Mouse (Mus musculus) lung, embryonic 16.5 days (tissue): ENCODE measurements around the gene Chpf. TPM values are rescaled to one million over a fixed set of nuclear protein-coding genes. Genes with fewer than 3 reads are reported as not detected.

Experiments
- ATAC-seq: fragments of 200-750 bp; cut with Nextera tagmentation; 2 replicates; pipeline ENCODE4 v1.8.0; 2017; ENCODE audit warnings: low read depth, mild to moderate bottlenecking, moderate library complexity
- H3K27ac ChIP-seq: fragments of 300-500 bp; sonication (generic); 2 replicates; pipeline ENCODE4 v1.5.1; 2014; ENCODE audit warnings: mild to moderate bottlenecking, control low read depth, low read length
- H3K27me3 ChIP-seq: fragments of 300-500 bp; sonication (generic); 2 replicates; pipeline ENCODE4 v1.6.1; 2014; ENCODE audit warnings: low read depth, low read length, mixed read lengths; ENCODE audit not compliant: control insufficient read depth, insufficient read depth
- H3K36me3 ChIP-seq: fragments of 300-500 bp; sonication (generic); 2 replicates; pipeline ENCODE4 v1.6.1; 2014; ENCODE audit warnings: low read length; ENCODE audit not compliant: control insufficient read depth, insufficient read depth
- H3K4me1 ChIP-seq: fragments of 300-500 bp; sonication (generic); replicated peaks from 2 replicates; pipeline ENCODE4 v1.6.1; 2014; ENCODE audit warnings: low read length, mixed read lengths; ENCODE audit not compliant: control insufficient read depth, insufficient read depth
- H3K4me2 ChIP-seq: fragments of 300-500 bp; sonication (generic); 2 replicates; pipeline ENCODE4 v1.6.1; 2014; ENCODE audit warnings: low read depth, low read length, control low read depth
- H3K4me3 ChIP-seq: fragments of 300-500 bp; sonication (generic); 2 replicates; pipeline ENCODE4 v1.5.1; 2014; ENCODE audit warnings: mild to moderate bottlenecking, low read length, control low read depth
- H3K9ac ChIP-seq: fragments of 300-500 bp; sonication (generic); 2 replicates; pipeline ENCODE4 v1.6.1; 2014; ENCODE audit warnings: low read length, control low read depth
- H3K9me3 ChIP-seq: fragments of 300-500 bp; sonication (generic); 2 replicates; pipeline ENCODE4 v1.6.1; 2016; ENCODE audit warnings: low read length; ENCODE audit not compliant: control insufficient read depth
- WGBS: fragments of 180-500 bp; shearing (Covaris S2); extraction: QIAGEN DNeasy Blood & Tissue Kit; methylation state at CpG from one replicate; pipeline ENCODE4 v1.1.7; 2014; 5-methylcytosine and 5-hydroxymethylcytosine counted together
- polyA plus RNA-seq: library from polyadenylated mRNA; unstranded; fragments of >200 nt; fragmentation: Nextera tagmentation; extraction: Ambion mirVana; gene quantifications from 2 replicates; pipeline ENCODE4 v1.2.1, GENCODE M21; 2015

Chpf gene
- 22.9 and 25.2 TPM in 2 replicates for polyA plus RNA-seq

DNA sequence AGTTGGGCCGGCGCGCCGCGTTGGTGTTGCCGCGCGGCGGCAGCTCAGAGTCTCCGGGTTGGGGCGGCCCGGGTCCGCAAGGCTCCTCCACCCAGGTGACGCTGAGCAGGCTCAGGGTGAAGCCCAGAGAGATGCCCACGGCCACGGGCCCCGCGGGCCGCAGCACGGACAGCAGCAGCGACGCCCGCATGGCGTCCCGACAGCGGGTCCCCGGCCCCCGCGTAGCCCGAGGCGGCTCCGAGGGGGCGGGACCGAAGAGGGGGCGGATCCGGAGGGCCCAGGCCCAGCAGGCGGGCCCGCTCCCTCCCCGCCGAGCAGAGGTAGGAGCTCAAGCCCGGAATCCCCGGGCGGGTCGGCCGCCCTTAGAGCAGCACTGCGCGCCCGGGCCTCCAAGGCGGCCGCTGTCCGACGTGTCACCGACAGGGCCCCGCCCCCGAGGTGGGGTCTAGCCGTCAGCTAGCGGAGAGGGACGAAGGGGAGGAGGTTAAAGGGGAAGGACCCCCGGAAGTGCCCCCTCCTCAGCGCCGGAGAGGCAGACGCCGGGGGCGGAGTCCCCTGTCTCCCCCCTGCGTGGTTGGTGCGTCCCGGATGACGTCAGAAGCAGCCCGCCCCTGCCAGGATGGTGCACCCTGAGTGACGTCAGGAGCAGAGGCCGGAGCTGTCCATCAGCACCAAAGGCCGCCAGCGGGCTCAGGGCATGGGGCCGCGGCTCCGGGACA, at the start of gene Chpf, which contains the start of gene Tmem198:
TSS of gene Chpf (minus strand) at position 392 of the 719 bp plus-strand sequence.
TSS of gene Tmem198 (plus strand) at position 617 of the 719 bp plus-strand sequence.
- H3K9ac ChIP-seq = peak within 1 kb of the TSS; percentile 76
- H3K4me1 ChIP-seq = peaks cover 23% of the 10 kb centered on the region
- peak within 1 kb of the TSS; percentile 87 for H3K27ac ChIP-seq
- ATAC-seq = peak; percentile 91
- H3K36me3 ChIP-seq = peaks cover 18% of the 10 kb centered on the region; the same call in 1 of the 2 replicates
- peak within 1 kb of the TSS; percentile 79 for H3K4me3 ChIP-seq
- no peaks in the 10 kb centered on the region for H3K9me3 ChIP-seq
- H3K4me2 ChIP-seq = peak within 1 kb of the TSS; percentile 85
- under 1% methylated on average over 58 of the region's 76 CpGs for WGBS
- H3K27me3 ChIP-seq = peaks cover 42% of the 10 kb centered on the region

DNA sequence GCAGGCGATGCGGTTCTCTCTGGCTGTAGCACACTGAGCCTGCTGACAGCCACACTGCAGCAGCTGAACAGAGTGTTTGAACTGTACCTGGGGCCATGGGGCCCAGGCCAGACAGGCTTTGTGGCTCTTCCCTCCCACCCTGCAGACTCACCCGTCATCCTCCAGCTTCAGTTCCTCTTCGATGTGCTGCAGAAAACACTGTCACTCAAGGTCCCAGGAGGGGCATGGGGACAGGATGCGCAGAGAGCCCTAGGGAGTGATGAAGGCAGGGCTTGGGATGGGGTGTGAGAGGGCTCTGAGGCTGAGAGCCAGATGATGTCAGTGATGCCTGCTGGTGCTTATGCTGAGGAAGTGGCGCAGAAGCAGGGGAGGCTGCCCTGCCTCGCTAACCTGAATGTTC, 45.6 kb upstream of the Chpf start:
- no peak for ATAC-seq
- WGBS = 83% methylated on average over 7 of the region's 7 CpGs
- Histone ChIP-seq H3K27me3 (no peaks in the 10 kb centered on the region), H3K27ac (no peak overlapping the region), H3K9me3 (no peaks in the 10 kb centered on the region), H3K36me3 (peaks cover 3% of the 10 kb centered on the region; the same call in 1 of the 2 replicates), H3K4me1 (peaks cover 6% of the 10 kb centered on the region; the same call in 1 of the 2 replicates), H3K9ac (no peak overlapping the region), H3K4me3 (no peak overlapping the region), H3K4me2 (no peak overlapping the region)

DNA sequence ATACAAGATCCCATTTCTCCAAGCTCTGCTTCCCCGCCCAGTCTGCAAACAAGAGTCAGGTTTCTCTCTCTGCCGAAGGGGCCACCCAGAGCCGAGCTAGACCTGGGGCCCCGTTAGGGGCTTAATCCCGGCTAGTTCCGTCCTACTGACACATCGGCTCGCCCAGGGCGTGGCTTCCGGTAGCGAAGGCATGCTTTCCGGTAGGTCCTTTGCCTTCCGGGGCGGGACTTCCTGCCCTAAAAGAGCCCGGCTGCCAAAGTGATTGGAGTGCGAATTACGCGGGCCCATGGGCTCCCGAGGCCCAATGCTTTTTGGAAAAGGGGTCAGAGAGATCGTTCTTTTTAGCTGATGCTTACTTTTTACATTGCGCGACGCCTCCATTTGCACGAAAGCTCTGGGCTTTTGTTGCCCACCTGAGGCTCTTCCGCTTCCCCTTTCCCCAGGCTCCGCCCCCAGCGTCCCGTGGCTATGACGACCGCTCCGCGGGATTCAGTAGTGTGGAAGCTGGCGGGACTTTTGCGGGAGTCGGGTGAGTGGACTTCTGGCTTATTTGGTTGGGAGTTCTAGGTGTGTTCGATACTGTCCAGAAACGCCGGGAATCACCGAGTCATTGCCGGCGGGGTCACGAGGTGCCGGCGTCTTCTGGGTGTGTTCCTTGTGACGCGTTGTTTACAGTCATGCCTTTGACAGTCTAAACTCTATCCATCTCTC, 42.4 kb upstream of the Chpf start, which contains the start of gene Stk11ip:
TSS of gene Stk11ip (plus strand) at position 209 of the 711 bp plus-strand sequence.
- Histone ChIP-seq H3K36me3 (no peaks in the 10 kb centered on the region), H3K4me3 (peak within 1 kb of the TSS; percentile 68), H3K4me1 (peaks cover 13% of the 10 kb centered on the region), H3K4me2 (peak within 1 kb of the TSS; percentile 74), H3K9ac (peak within 1 kb of the TSS; percentile 70), H3K9me3 (no peaks in the 10 kb centered on the region), H3K27ac (peak within 1 kb of the TSS; percentile 98), H3K27me3 (no peaks in the 10 kb centered on the region)
- peak; percentile 98 for ATAC-seq
- WGBS = under 1% methylated on average over 46 of the region's 46 CpGs

DNA sequence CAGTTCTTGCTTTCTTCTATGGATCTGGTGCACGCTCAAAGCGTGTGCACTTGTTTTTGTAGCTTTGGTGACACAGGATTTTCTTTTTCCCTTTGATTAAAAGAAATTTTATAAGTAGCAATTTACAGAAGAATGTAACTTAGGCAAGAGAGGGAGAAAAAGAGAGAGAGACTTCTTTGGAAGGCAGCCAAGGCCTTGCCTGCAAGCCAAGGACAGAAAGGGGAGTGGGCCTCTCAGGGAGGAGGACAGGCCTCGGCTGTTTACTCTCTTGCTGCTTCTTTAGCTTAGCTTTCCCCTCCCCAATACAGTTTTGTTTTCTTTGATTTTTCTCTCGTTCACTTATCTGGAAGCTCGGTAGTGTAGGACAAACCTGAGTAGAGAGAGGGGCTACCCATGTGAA, 40.5 kb upstream of the Chpf start:
- peaks cover 13% of the 10 kb centered on the region for H3K4me1 ChIP-seq
- H3K9ac ChIP-seq = peak overlapping the region; percentile 9; the same call in 1 of the 2 replicates
- 0 out of 2 replicates have a peak, but pooled peaks have one; percentile 26 for ATAC-seq
- H3K36me3 ChIP-seq = no peaks in the 10 kb centered on the region
- no peak overlapping the region for H3K4me2 ChIP-seq
- no peak overlapping the region for H3K4me3 ChIP-seq
- no peaks in the 10 kb centered on the region for H3K9me3 ChIP-seq
- WGBS = 22% methylated on average over 5 of the region's 5 CpGs
- peak overlapping the region; percentile 62 for H3K27ac ChIP-seq
- no peaks in the 10 kb centered on the region for H3K27me3 ChIP-seq

DNA sequence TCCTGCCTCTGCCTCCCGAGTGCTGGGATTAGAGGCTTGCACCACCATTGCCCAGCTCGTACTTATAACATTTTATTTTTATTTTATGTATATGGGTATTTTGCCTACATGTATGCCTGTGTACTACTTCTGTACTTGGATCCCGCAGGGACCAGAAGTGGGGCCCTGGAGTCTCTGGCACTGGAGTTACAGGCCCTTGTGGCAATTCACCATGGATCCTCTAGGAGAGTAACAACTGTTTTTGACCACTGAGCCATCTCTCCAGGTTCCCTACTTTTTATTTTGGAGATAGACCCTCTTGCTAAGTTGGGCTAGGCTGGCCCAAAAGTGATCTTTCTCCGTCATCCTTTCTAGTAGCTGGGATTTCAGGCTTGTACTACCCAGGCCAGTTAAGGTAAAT, 39.3 kb upstream of the Chpf start:
- Histone ChIP-seq H3K27me3 (no peaks in the 10 kb centered on the region), H3K9ac (no peak overlapping the region), H3K36me3 (no peaks in the 10 kb centered on the region), H3K4me3 (no peak overlapping the region), H3K4me1 (peaks cover 13% of the 10 kb centered on the region), H3K9me3 (no peaks in the 10 kb centered on the region), H3K4me2 (no peak overlapping the region), H3K27ac (peak overlapping the region; percentile 21)
- WGBS = 90% methylated on average over 4 of the region's 4 CpGs
- no peak for ATAC-seq

DNA sequence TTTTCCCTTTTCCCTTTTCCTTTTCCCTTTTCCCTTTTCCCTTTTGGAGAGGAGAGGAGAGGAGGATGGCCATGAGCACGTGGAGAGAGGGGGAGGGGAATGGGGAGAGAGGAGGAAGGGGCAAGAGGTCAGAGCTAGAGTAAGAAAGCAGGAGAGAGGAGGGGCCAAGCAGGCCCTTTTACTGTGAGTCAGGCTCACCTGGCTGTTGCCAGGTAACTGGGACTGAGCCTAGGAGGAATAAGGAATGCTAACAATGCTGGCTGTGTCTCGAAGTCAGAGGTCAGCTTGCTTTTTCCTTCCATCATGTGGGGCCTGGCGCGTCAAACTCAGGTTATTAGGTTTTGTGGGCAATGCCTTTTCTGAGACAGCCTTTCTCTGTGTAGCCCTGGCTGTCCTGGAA, 38.9 kb upstream of the Chpf start:
- Histone ChIP-seq H3K4me2 (no peak overlapping the region), H3K36me3 (no peaks in the 10 kb centered on the region), H3K9me3 (no peaks in the 10 kb centered on the region), H3K4me3 (no peak overlapping the region), H3K27me3 (no peaks in the 10 kb centered on the region), H3K27ac (peak overlapping the region; percentile 21), H3K9ac (no peak overlapping the region), H3K4me1 (peaks cover 13% of the 10 kb centered on the region)
- no peak for ATAC-seq
- WGBS = 36% methylated on average over 3 of the region's 4 CpGs

DNA sequence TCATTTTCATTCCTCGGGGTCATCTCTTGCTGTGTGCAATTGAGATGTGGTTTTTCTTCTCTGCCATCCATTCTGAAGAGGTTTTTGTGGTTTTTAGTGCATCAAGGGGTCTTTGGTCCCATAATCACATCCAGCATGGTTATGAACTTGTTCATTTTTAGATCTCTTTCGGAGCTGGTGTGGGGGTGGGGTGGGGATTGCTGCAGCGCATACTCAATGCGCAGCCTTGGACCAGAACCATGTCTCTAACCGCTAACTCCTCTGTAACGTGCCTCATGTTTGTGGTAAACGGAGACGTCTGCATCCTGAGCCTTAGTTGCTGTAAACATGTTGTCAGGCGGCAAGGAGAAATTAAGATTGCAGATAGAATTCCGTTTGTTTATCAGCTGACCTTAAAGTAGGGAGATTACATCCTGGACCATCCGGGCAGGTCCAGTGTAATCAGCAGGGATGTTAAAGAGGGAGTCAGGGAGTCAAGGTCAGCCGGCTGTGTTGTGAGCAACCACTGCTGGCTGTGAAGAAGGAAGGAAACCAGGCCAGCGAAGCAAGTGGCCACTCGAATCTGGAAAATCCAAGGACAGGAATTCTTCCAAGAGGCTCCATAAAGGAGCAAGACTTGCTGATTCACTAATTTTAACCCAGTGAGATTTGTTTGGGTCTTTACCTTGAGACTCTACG, 37.7 kb upstream of the Chpf start:
- H3K4me3 ChIP-seq = no peak overlapping the region
- H3K9ac ChIP-seq = no peak overlapping the region
- H3K27ac ChIP-seq = no peak overlapping the region
- peaks cover 13% of the 10 kb centered on the region for H3K4me1 ChIP-seq
- ATAC-seq = no peak
- WGBS = 54% methylated on average over 15 of the region's 15 CpGs
- H3K4me2 ChIP-seq = no peak overlapping the region
- no peaks in the 10 kb centered on the region for H3K9me3 ChIP-seq
- no peaks in the 10 kb centered on the region for H3K27me3 ChIP-seq
- no peaks in the 10 kb centered on the region for H3K36me3 ChIP-seq

DNA sequence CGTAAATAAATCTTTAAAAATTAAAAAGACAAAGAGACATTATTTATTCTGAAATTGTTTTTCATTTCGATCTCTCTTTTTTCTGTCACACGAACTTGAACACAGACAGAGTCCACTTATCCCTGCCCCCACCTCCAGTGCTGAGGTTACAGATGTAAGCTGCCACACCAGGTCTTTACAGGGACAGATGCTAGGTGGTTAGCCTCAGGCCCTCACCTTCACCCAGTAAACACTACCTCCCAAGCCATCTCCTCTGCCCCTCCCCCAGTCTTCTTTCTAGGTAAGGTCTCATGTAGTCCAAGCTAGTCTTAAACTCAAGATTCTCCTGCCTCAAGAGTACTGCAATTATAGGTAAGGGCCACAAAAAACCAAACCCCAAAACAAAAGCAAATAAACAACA, 33.4 kb upstream of the Chpf start:
- Histone ChIP-seq H3K9ac (no peak overlapping the region), H3K4me2 (no peak overlapping the region), H3K9me3 (no peaks in the 10 kb centered on the region), H3K36me3 (no peaks in the 10 kb centered on the region), H3K27ac (no peak overlapping the region), H3K4me1 (no peaks in the 10 kb centered on the region; the same call in none of the 2 replicates), H3K27me3 (no peaks in the 10 kb centered on the region), H3K4me3 (no peak overlapping the region)
- ATAC-seq = no peak
- WGBS = 87% methylated on average over 3 of the region's 3 CpGs
